Mouse (Mus musculus): ENCODE results near the gene Dmwd. TPM values are rescaled to one million over a fixed set of nuclear protein-coding genes. Genes with fewer than 3 reads are reported as not detected.

Gene Dmwd
- polyA plus RNA-seq, 1 experiment from 2014 or later, result 20.0 TPM

DNA sequence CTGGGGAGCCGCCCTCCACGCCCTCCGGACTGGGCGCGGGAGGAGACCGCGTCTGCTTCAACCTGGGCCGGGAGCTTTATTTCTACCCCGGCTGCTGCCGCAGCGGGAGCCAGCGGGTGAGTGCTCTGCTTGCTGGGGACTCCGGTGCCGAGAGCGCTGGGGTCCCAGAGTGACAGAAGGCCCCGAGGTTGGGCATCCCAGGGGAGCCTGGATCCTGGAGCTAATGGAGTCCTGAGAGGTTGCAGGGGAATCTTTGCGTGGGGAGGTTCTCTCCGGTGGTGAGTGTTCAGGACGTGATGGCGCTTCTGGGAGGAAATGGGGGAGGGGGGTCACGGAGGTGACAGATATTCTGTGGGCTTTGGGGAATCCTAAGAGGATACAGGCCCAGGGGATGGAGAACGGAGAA is 562 bp downstream of the Dmwd start:
- no peak for DNase-seq (ENCODE audit: low spot score)
- peak overlapping the region; percentile 93 for H3K27ac ChIP-seq
- WGBS, result under 1% methylated on average over 22 of the region's 22 CpGs
- no peaks in the 10 kb centered on the region for H3K27me3 ChIP-seq (ENCODE audit: low read depth, poor library complexity, severe bottlenecking)
- no peaks in the 10 kb centered on the region for H3K9me3 ChIP-seq (replicated peaks)
- H3K36me3 ChIP-seq, result peaks cover 41% of the 10 kb centered on the region
- H3K4me3 ChIP-seq, result peak overlapping the region; percentile 100
- H3K4me1 ChIP-seq, result peaks cover 23% of the 10 kb centered on the region

DNA sequence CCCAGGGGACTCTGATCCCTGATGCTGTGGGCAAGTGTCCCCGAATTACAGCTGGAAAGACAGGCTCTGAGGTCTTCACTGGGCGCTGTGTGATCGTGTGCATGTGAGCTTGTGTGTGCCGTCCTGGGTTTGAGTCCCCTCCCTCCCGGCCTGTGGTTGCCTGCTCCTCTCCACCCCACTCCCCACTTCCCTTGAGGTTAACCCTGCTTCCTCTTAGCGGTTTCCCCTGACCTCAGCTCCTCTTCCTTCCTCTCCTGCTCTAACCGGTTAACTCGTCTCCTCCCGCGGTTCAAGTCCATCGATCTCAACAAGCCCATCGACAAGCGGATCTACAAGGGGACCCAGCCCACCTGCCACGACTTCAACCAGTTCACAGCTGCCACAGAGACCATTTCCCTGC is 1.7 kb downstream of the Dmwd start:
- Histone ChIP-seq H3K27ac (no peak overlapping the region), H3K4me1 (peaks cover 32% of the 10 kb centered on the region), H3K27me3 (ENCODE audit: low read depth, poor library complexity, severe bottlenecking) (no peaks in the 10 kb centered on the region), H3K36me3 (peaks cover 53% of the 10 kb centered on the region), H3K4me3 (peak overlapping the region; percentile 100), H3K9me3 (replicated peaks) (no peaks in the 10 kb centered on the region)
- 76% methylated on average over 14 of the region's 14 CpGs for WGBS
- no peak for DNase-seq (ENCODE audit: low spot score)

DNA sequence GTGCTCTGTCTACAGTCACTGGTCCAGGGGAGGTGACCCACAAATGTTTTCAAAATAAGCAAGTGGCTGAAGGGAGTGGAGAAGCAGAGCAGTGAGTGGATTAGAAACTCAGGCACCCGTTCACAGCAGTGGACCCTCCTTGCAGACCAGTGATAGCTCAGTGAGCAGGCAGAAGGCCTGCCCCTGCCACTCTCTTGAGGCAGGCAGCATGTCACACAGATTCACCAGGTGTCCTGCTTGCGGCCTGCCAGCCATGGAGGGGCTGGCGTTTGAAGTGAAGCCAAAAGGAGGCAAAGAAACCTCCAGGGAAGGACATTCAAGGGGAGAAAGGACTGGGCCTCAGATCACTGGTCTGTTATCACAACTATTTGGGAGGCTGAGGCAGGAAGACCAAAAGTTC is 2.7 kb downstream of the Dmwd start:
- Histone ChIP-seq H3K4me1 (peaks cover 42% of the 10 kb centered on the region), H3K36me3 (peaks cover 62% of the 10 kb centered on the region), H3K4me3 (no peak overlapping the region), H3K9me3 (replicated peaks) (no peaks in the 10 kb centered on the region), H3K27me3 (ENCODE audit: low read depth, poor library complexity, severe bottlenecking) (no peaks in the 10 kb centered on the region), H3K27ac (no peak overlapping the region)
- 79% methylated on average over 3 of the region's 3 CpGs for WGBS
- DNase-seq (ENCODE audit: low spot score), result no peak

GRCm38 (mm10) chr7:19080451-19080950 is 4.5 kb downstream of the Dmwd start:
- Histone ChIP-seq H3K36me3 (peaks cover 73% of the 10 kb centered on the region), H3K4me1 (peaks cover 55% of the 10 kb centered on the region), H3K4me3 (no peak overlapping the region), H3K9me3 (replicated peaks) (no peaks in the 10 kb centered on the region), H3K27me3 (ENCODE audit: low read depth, poor library complexity, severe bottlenecking) (no peaks in the 10 kb centered on the region), H3K27ac (no peak overlapping the region)
- 90% methylated on average over 19 of the region's 19 CpGs for WGBS
- no peak for DNase-seq (ENCODE audit: low spot score)

DNA sequence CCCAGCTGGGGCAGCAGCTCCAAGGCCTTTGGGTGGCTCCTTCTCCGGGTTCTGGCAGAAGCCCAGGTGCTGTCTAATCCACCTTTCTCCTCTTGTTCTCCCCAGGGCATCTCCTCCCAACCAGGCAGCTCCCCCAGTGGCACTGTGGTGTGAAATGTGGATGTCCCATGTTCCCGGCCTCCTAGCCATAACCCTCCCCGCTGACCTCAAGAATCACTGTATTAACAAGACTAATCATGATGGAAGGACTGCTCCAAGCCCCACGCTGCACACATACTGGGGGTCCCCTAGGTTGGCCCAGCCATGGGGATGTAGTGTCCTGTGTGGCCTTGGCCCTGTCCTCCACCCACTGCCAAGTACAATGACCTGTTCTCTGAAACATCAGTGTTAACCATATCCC is 6.1 kb downstream of the Dmwd start:
- Histone ChIP-seq H3K36me3 (peaks cover 79% of the 10 kb centered on the region), H3K27me3 (ENCODE audit: low read depth, poor library complexity, severe bottlenecking) (no peaks in the 10 kb centered on the region), H3K9me3 (replicated peaks) (no peaks in the 10 kb centered on the region), H3K4me1 (peaks cover 57% of the 10 kb centered on the region), H3K4me3 (no peak overlapping the region), H3K27ac (no peak overlapping the region)
- WGBS, result 84% methylated on average over 4 of the region's 4 CpGs
- DNase-seq (ENCODE audit: low spot score), result no peak

DNA sequence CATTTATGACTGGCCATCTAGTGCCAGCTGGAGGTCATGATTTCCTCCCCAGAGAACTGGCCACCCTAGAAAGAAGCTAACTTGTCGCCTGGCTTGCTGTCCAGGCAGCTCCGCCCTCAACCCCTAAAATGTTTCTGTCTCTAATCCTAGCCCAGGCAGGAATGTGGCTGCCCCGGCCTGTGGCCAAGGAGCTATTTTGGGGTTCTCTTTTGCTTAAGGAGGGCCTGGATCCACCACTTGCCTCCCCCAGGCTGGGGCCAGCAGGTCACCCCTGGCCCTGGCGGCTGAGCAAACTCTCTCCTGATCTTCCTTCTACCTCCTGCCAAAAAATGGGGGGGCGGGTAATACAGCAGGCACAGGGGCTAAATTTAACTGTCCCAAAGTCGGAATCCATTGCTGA is 7.1 kb downstream of the Dmwd start:
- no peak for DNase-seq (ENCODE audit: low spot score)
- peaks cover 48% of the 10 kb centered on the region for H3K4me1 ChIP-seq
- 0 out of 2 replicates have a peak overlapping the region, but pooled peaks have one; percentile 1 for H3K27ac ChIP-seq
- no peaks in the 10 kb centered on the region for H3K27me3 ChIP-seq (ENCODE audit: low read depth, poor library complexity, severe bottlenecking)
- H3K36me3 ChIP-seq, result peaks cover 82% of the 10 kb centered on the region
- no peaks in the 10 kb centered on the region for H3K9me3 ChIP-seq (replicated peaks)
- H3K4me3 ChIP-seq, result 0 out of 2 replicates have a peak overlapping the region, but pooled peaks have one; percentile 2
- WGBS, result 59% methylated on average over 6 of the region's 6 CpGs

DNA sequence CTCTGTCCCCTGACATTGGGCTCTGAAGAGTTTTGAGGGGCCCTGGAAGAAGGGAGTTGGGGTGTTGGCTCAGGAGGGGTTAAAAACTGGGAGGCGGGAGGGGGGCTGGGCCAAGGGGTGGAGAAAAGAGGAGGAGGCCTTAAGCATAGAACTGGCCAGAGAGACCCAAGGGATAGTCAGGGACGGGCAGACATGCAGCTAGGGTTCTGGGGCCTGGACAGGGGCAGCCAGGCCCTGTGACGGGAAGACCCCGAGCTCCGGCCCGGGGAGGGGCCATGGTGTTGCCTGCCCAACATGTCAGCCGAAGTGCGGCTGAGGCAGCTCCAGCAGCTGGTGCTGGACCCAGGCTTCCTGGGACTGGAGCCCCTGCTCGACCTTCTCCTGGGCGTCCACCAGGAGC is 7.7 kb downstream of the Dmwd start, which contains the start of gene Dmpk:
Gene Dmpk, plus strand, starts transcription at position 149 of the 400 bp plus-strand sequence.
- H3K4me3 ChIP-seq, result peak within 1 kb of the TSS; percentile 4; the same call in 1 of the 2 replicates
- peaks cover 82% of the 10 kb centered on the region for H3K36me3 ChIP-seq
- WGBS, result 46% methylated on average over 10 of the region's 10 CpGs
- peaks cover 46% of the 10 kb centered on the region for H3K4me1 ChIP-seq
- no peak for DNase-seq (ENCODE audit: low spot score)
- H3K9me3 ChIP-seq (replicated peaks), result no peaks in the 10 kb centered on the region
- H3K27me3 ChIP-seq (ENCODE audit: low read depth, poor library complexity, severe bottlenecking), result no peaks in the 10 kb centered on the region
- H3K27ac ChIP-seq, result 0 out of 2 replicates have a peak within 1 kb of the TSS, but pooled peaks have one; percentile 1

GRCm38 (mm10) chr7:19084277-19084771 is 8.3 kb downstream of the Dmwd start:
- Histone ChIP-seq H3K4me3 (no peak overlapping the region), H3K27ac (no peak overlapping the region), H3K36me3 (peaks cover 82% of the 10 kb centered on the region), H3K27me3 (ENCODE audit: low read depth, poor library complexity, severe bottlenecking) (no peaks in the 10 kb centered on the region), H3K9me3 (replicated peaks) (no peaks in the 10 kb centered on the region), H3K4me1 (peaks cover 46% of the 10 kb centered on the region)
- DNase-seq (ENCODE audit: low spot score), result no peak
- 77% methylated on average over 6 of the region's 6 CpGs for WGBS

GRCm38 (mm10) chr7:19084921-19085473 is 9.0 kb downstream of the Dmwd start:
- Histone ChIP-seq H3K4me3 (peak overlapping the region; percentile 33; the same call in 1 of the 2 replicates), H3K9me3 (replicated peaks) (no peaks in the 10 kb centered on the region), H3K27ac (peak overlapping the region; percentile 65), H3K4me1 (peaks cover 46% of the 10 kb centered on the region), H3K27me3 (ENCODE audit: low read depth, poor library complexity, severe bottlenecking) (peaks cover under 1% of the 10 kb centered on the region; the same call in 1 of the 2 replicates), H3K36me3 (peaks cover 80% of the 10 kb centered on the region)
- DNase-seq (ENCODE audit: low spot score), result no peak
- WGBS, result 22% methylated on average over 9 of the region's 9 CpGs

DNA sequence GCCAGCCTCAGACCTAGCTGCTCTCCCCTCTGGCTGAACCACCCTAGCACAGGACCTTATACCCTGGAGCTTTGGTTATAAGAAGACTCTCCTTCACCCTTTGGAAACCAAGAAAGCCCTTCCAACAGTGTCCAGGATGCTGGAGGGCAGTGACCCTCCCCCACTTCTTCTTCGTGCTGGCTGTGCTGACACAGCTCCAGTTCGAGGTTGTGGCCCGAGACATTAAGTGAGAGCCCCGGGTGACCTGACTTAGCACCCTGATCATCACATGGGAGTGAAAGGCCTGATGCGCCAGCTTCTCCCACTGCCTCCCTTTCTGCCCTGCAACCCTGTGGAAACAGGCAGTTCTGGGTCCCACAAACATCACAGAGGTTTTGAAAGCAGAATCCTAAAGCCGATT is 9.5 kb downstream of the Dmwd start:
- peaks cover 80% of the 10 kb centered on the region for H3K36me3 ChIP-seq
- H3K4me3 ChIP-seq, result peak overlapping the region; percentile 33
- H3K4me1 ChIP-seq, result peaks cover 46% of the 10 kb centered on the region
- 6% methylated on average over 6 of the region's 6 CpGs for WGBS
- H3K27me3 ChIP-seq (ENCODE audit: low read depth, poor library complexity, severe bottlenecking), result peaks cover 5% of the 10 kb centered on the region
- DNase-seq (ENCODE audit: low spot score), result no peak
- H3K27ac ChIP-seq, result peak overlapping the region; percentile 65
- H3K9me3 ChIP-seq (replicated peaks), result no peaks in the 10 kb centered on the region

GRCm38 (mm10) chr7:19086042-19086441 is 10.0 kb downstream of the Dmwd start:
- no peak overlapping the region; the same call in 1 of the 2 replicates for H3K27ac ChIP-seq
- peaks cover 80% of the 10 kb centered on the region for H3K36me3 ChIP-seq
- 5% methylated on average over 14 of the region's 14 CpGs for WGBS
- peak overlapping the region; percentile 33 for H3K4me3 ChIP-seq
- no peaks in the 10 kb centered on the region for H3K9me3 ChIP-seq (replicated peaks)
- H3K4me1 ChIP-seq, result peaks cover 46% of the 10 kb centered on the region
- DNase-seq (ENCODE audit: low spot score), result peak; percentile 70
- peaks cover 11% of the 10 kb centered on the region for H3K27me3 ChIP-seq (ENCODE audit: low read depth, poor library complexity, severe bottlenecking)

GRCm38 (mm10) chr7:19086760-19087159 is 10.7 kb downstream of the Dmwd start:
- Histone ChIP-seq H3K4me3 (peak overlapping the region; percentile 2; the same call in 1 of the 2 replicates), H3K27ac (no peak overlapping the region), H3K4me1 (peaks cover 52% of the 10 kb centered on the region), H3K9me3 (replicated peaks) (no peaks in the 10 kb centered on the region), H3K36me3 (peaks cover 79% of the 10 kb centered on the region), H3K27me3 (ENCODE audit: low read depth, poor library complexity, severe bottlenecking) (peaks cover 18% of the 10 kb centered on the region)
- no peak for DNase-seq (ENCODE audit: low spot score)
- WGBS, result 55% methylated on average over 18 of the region's 18 CpGs

- 40% methylated on average over 10 of the region's 10 CpGs for WGBS
- Histone ChIP-seq H3K9me3 (replicated peaks) (no peaks in the 10 kb centered on the region), H3K27ac (no peak overlapping the region), H3K36me3 (peaks cover 62% of the 10 kb centered on the region), H3K4me1 (peaks cover 51% of the 10 kb centered on the region), H3K27me3 (ENCODE audit: low read depth, poor library complexity, severe bottlenecking) (peaks cover 24% of the 10 kb centered on the region), H3K4me3 (no peak overlapping the region)
- DNase-seq (ENCODE audit: low spot score), result peak; percentile 79
Measured at GRCm38 (mm10) chr7:19088813-19089212, 12.8 kb downstream of the Dmwd start.
